ENCODE assay signal across 8 mouse cellular contexts in the genomic region with DNA sequence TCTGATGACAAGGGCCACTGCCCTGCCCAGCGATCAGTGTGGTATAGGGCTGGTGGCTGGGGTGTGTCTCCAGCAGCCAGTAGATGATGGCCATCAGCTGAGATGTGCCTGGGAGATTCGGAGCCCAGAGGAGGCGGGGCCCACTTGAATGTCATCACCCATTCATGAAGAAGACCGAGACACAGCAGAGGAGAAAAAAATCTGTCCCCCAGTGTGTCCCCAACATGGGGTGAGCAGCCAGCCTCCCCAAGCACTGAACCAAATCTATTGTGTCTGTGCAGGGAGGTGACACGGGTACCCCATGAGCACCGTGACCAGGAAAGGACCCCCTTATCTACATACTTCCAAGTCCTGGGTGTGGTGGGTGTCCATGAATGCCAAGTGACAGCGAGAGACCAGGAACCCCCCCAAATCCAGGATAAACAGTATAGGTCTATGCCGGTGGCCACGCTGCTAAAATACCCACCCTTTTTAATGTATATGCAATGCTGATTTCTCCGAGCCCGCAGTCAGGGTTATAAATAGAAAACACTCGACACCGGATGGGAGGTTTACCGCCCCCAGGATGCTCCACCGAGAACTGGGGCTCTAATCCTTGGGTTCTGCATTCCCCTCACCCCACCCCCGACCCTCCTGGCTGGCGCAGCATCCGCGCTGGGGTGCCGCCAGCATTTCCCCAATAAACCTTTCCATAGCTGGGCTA. TPM values are rescaled to one million over a fixed set of nuclear protein-coding genes. Genes with fewer than 3 reads are reported as not detected.
DNase-seq lines count a peak whose midpoint lies in the region; ATAC-seq and TF ChIP-seq lines count a peak whose summit lies in the region.

No protein-coding gene starts in this region.

- 0 out of 2 replicates have a peak overlapping the region, but pooled peaks have one; percentile 9 for H3K4me2 ChIP-seq in intestine, embryonic 16.5 days (ENCODE audit: low read depth, low read length)

- peak; percentile 51 to 66 for DNase-seq in cerebellum, adult 18-20 months
- no peak for DNase-seq in cerebellum, adult 8-10 months
- no peak for DNase-seq in spleen, adult 2 months (ENCODE audit: low read depth in 1 of 2, low spot score in 2 of 2)
- no peak for DNase-seq in spleen, postnatal 10 days (ENCODE audit: low spot score in 2 of 2)
- DNase-seq in telencephalon, adult 2 months (ENCODE audit: low read depth, low spot score): peak; percentile 34
- DNase-seq in gastrocnemius, postnatal 4 days (ENCODE audit: low spot score in 2 of 2): no peak

- H3K4me1 ChIP-seq in spleen, adult 2 months (ENCODE audit: control insufficient read depth, insufficient read depth, insufficient read length): peaks cover 10% of the 10 kb centered on the region
- peaks cover 24% of the 10 kb centered on the region for H3K4me1 ChIP-seq in intestine, embryonic 16.5 days (ENCODE audit: control insufficient read depth, insufficient read depth, low read length)

- ATAC-seq in intestine, embryonic 16.5 days: no peak
- no peak for ATAC-seq in megakaryocyte progenitor cell, adult 5-6 weeks (replicated peaks; ENCODE audit: poor library complexity)

- no peaks in the 10 kb centered on the region for H3K9me3 ChIP-seq in intestine, embryonic 16.5 days (ENCODE audit: control insufficient read depth, low read length)

- no peak for TF ChIP-seq POLR2A in spleen, adult 2 months (IDR thresholded peaks at IDR 0.05; ENCODE audit: low read depth, low read length)

- TF ChIP-seq CTCF in spleen, adult 2 months (IDR thresholded peaks at IDR 0.05; ENCODE audit: extremely low read depth, insufficient read depth, insufficient read length, insufficient replicate concordance): no peak

- no peaks in the 10 kb centered on the region for H3K36me3 ChIP-seq in spleen, adult 2 months (ENCODE audit: control insufficient read depth, insufficient read depth, low read length)
- no peaks in the 10 kb centered on the region for H3K36me3 ChIP-seq in intestine, embryonic 16.5 days (ENCODE audit: control insufficient read depth, insufficient read depth, low read length)

- peaks cover 5% of the 10 kb centered on the region; the same call in 1 of the 2 replicates for H3K27me3 ChIP-seq in spleen, adult 2 months (ENCODE audit: control insufficient read depth, insufficient read depth, low read length)
- H3K27me3 ChIP-seq in intestine, embryonic 16.5 days (replicated peaks; ENCODE audit: control insufficient read depth, insufficient read depth, low read length): peaks cover 15% of the 10 kb centered on the region

- H3K4me3 ChIP-seq in spleen, adult 2 months (ENCODE audit: extremely low read depth, insufficient read depth, insufficient read length): peak overlapping the region; percentile 24
- peak overlapping the region; percentile 15 for H3K4me3 ChIP-seq in intestine, embryonic 16.5 days (ENCODE audit: low read length)

- peak overlapping the region; percentile 24; the same call in 1 of the 2 replicates for H3K9ac ChIP-seq in intestine, embryonic 16.5 days (ENCODE audit: low read depth, low read length)

- WGBS in spleen, adult 2 months: 12% methylated on average over 20 of the region's 20 CpGs
- 16% methylated on average over 20 of the region's 20 CpGs for WGBS in intestine, embryonic 16.5 days

- H3K27ac ChIP-seq in spleen, adult 2 months (ENCODE audit: insufficient read depth, low read length): no peak overlapping the region
- H3K27ac ChIP-seq in intestine, embryonic 16.5 days (ENCODE audit: low read length): no peak overlapping the region

RNA-seq across cellular contexts. Expression of a gene that starts 0.7 kb away (rescaled TPM):
- 0.92 and 0.95 TPM in 2 replicates for polyA plus RNA-seq in spleen, adult 2 months (2012; rRNA removed)
- 1.4 and 1.5 TPM in 2 replicates for polyA plus RNA-seq in intestine, embryonic 16.5 days (2015; fragmentation: Nextera tagmentation; extraction: Ambion mirVana)
- under 1 TPM; 0.08 to 0.12 TPM for total RNA-seq in gastrocnemius, postnatal 4 days (2021)
- total RNA-seq in megakaryocyte progenitor cell, adult 5-6 weeks (2015): not detected in 2 replicates
- total RNA-seq in megakaryocyte progenitor cell, adult 5-6 weeks (2017): not detected in 2 replicates

RNA-seq across cellular contexts. Expression of a gene that starts 3.1 kb away (rescaled TPM):
- 5.5 and 6.1 TPM in 2 replicates for polyA plus RNA-seq in spleen, adult 2 months (2012; rRNA removed)
- polyA plus RNA-seq in intestine, embryonic 16.5 days (2015; fragmentation: Nextera tagmentation; extraction: Ambion mirVana): 7.1 and 8.0 TPM in 2 replicates
- 1 to 10 TPM; 4.3 to 5.6 TPM for total RNA-seq in gastrocnemius, postnatal 4 days (2021)
- total RNA-seq in megakaryocyte progenitor cell, adult 5-6 weeks (2015): 0.05 TPM in 1 of 2 replicates, not detected in the other
- total RNA-seq in megakaryocyte progenitor cell, adult 5-6 weeks (2017): 0.17 TPM in 1 of 2 replicates, not detected in the other

RNA-seq across cellular contexts. Expression of a gene that starts 22.8 kb away (rescaled TPM):
- polyA plus RNA-seq in spleen, adult 2 months (2012; rRNA removed): 22.5 and 30.0 TPM in 2 replicates
- polyA plus RNA-seq in intestine, embryonic 16.5 days (2015; fragmentation: Nextera tagmentation; extraction: Ambion mirVana): 2.0 and 2.3 TPM in 2 replicates
- under 1 TPM; 0.34 to 0.78 TPM for total RNA-seq in gastrocnemius, postnatal 4 days (2021)
- 10.2 and 16.7 TPM in 2 replicates for total RNA-seq in megakaryocyte progenitor cell, adult 5-6 weeks (2015)
- total RNA-seq in megakaryocyte progenitor cell, adult 5-6 weeks (2017): 32.7 and 33.7 TPM in 2 replicates

RNA-seq across cellular contexts. Expression of a gene that starts 28.0 kb away (rescaled TPM):
- not detected in 2 replicates for polyA plus RNA-seq in spleen, adult 2 months (2012; rRNA removed)
- 0.17 TPM in 1 of 2 replicates, not detected in the other for polyA plus RNA-seq in intestine, embryonic 16.5 days (2015; fragmentation: Nextera tagmentation; extraction: Ambion mirVana)
- 1 to 10 TPM; 1.2 to 1.5 TPM for total RNA-seq in gastrocnemius, postnatal 4 days (2021)
- not detected in 2 replicates for total RNA-seq in megakaryocyte progenitor cell, adult 5-6 weeks (2015)
- not detected in 2 replicates for total RNA-seq in megakaryocyte progenitor cell, adult 5-6 weeks (2017)

RNA-seq across cellular contexts. Expression of a gene that starts 36.8 kb away (rescaled TPM):
- 63.6 and 86.9 TPM in 2 replicates for polyA plus RNA-seq in spleen, adult 2 months (2012; rRNA removed)
- polyA plus RNA-seq in intestine, embryonic 16.5 days (2015; fragmentation: Nextera tagmentation; extraction: Ambion mirVana): 240 and 249 TPM in 2 replicates
- 10 to 100 TPM; 90.0 to 97.6 TPM for total RNA-seq in gastrocnemius, postnatal 4 days (2021)
- total RNA-seq in megakaryocyte progenitor cell, adult 5-6 weeks (2015): 95.1 and 97.1 TPM in 2 replicates
- 155 and 196 TPM in 2 replicates for total RNA-seq in megakaryocyte progenitor cell, adult 5-6 weeks (2017)

Comparison
In these comparisons a context has a peak if more than half of its experiments do, and no peak if none do; other contexts are left out.
1. DNase-seq: peak in cerebellum, adult 18-20 months (2 of 2) and telencephalon, adult 2 months (single experiment); none in cerebellum, adult 8-10 months (single experiment), spleen, adult 2 months (0 of 2), spleen, postnatal 10 days (0 of 2) and gastrocnemius, postnatal 4 days (0 of 2).
2. RNA of a gene that starts 3.1 kb away (total RNA-seq): 4.3 to 5.6 TPM in gastrocnemius, postnatal 4 days; 0.05 to 0.17 TPM in megakaryocyte progenitor cell, adult 5-6 weeks; every median in the first group is over 4 times any median in the second.
3. RNA of a gene that starts 22.8 kb away (total RNA-seq): 10.2 to 33.7 TPM in megakaryocyte progenitor cell, adult 5-6 weeks; 0.34 to 0.78 TPM in gastrocnemius, postnatal 4 days; every median in the first group is over 4 times any median in the second.